Mouse (Mus musculus) left cerebral cortex, adult 9 months (tissue): Measurements from ENCODE around the gene Klk1b4.
"Not testable (repeated sequence)": the region's sequence is repeated elsewhere in the genome, so short reads cannot be mapped to it uniquely, and the experiment has no call there.

Source experiments
- DNase-seq, 2 experiments: peaks; one replicate each; pipeline ENCODE4 v3.0.0; 2022; ENCODE audit warnings: low spot score in 2 of 2

Gene Klk1b4

DNA sequence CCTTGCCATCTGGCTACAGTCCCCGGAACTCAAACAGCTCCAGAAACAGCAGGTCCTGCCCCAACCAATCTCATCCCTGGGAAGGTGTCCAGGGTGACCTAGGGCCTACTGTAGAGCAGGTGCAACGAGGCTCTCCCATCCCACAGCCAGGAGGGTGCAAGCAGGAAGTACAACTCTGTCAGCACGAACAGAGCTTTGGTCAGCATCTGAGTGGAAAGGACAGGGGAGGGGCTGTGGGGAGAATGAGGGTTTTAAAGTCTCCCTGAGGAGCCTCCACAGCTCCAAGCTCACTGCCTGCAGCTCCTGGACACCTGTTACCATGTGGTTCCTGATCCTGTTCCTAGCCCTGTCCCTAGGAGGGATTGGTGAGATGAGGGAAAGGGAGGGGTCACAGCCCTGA, at the start of gene Klk1b4:
TSS of gene Klk1b4 (plus strand) at position 301 of the 400 bp plus-strand sequence.
- DNase-seq: not testable (repeated sequence)

DNA sequence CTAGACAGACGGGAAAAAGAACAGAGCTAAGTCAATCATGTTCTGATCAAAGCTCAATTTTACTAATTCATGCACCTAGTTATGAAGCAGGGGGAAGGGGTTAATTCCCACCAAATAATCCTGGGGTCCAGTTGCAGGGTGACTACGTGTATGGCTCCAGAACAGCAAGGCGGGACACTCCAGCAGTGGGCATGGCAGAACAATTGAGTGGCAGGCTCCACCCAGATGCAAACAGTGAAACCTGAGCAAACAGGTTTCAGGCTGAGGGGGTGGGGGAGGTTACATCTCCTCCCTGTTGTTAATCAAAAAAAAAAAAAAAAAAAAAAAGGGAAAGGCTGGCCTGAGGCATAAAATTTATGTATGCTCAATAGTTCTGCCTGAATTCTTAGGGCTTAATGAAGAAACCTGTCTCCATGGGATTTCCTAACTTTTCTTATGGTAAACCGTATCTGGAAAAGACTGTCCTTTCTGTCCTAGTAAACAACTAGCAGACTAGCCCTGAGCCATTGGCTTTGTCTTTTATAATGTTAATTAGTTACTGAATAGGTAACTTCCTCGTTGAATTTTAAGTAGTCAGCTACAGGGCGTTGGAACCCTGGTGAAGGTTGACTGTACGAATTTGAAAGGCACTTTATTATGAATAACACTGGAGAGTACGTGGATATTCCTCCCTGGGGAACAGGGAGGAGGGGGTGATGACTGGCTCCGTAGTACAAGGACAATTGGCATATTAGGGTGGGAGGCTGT, 27.8 kb upstream of the Klk1b4 start:
- DNase-seq: no peak

GRCm38 (mm10) chr7:44186516-44186915, 20.7 kb upstream of the Klk1b4 start:
- not testable (repeated sequence) for DNase-seq

DNA sequence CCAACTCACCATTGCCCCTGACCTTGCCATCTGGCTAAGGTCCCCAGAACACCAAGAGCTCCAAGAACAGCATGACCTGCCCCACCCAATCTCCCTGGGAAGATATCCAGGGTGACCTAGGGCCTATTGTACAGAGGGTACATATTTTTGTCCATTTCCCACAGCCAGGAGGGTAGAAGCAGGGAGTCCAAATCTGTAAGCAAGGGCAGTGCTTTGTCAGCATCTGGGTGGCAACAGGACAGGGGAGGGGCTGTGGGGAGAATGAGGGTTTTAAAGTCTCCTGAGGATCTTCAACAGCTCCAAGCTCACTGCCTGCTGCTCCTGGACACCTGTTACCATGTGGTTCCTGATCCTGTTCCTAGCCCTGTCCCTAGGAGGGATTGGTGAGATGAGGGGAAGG, 19.3 kb upstream of the Klk1b4 start, which contains the start of gene Klk1b24:
TSS of gene Klk1b24 (plus strand) at position 301 of the 400 bp plus-strand sequence.
- not testable (repeated sequence) for DNase-seq

DNA sequence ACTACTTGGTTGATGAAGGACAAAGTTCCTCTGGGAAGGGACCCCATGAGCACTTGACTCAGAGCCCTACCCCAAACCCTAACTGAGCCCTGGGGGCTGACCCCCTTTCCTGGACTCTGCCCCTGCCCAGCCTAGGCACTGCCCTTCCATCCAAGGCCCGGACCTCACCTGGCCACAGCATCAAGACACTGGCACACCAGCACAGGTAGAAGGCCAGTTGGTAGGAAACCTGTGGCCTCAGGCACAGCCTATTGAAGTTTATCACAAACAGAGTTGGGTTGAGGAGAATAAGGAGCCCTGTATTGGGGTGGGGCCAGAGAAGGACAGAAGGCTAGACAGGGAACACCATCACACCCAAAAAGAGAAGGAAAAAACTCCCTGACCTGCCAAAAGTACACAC, 13.8 kb upstream of the Klk1b4 start:
- DNase-seq: not testable (repeated sequence)

DNA sequence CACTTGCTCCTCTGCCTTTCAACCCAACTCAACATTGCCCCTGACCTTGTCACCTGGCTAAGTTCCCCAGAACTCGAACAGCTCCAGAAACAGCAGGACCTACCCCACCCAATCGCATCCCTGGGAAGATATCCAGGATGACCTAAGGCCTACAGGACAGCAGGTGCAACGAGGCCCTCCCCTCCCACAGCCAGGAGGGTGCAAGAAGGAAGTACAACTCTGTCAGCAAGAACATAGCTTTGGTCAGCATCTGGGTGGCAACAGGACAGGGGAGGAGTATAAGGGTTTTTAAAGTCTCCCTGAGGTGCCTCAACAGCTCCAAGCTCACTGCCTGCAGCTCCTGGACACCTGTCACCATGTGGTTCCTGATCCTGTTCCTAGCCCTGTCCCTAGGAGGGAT, 9.3 kb upstream of the Klk1b4 start, which contains the start of gene Klk1b3:
TSS of gene Klk1b3 (plus strand) at position 301 of the 400 bp plus-strand sequence.
- no peak for DNase-seq

DNA sequence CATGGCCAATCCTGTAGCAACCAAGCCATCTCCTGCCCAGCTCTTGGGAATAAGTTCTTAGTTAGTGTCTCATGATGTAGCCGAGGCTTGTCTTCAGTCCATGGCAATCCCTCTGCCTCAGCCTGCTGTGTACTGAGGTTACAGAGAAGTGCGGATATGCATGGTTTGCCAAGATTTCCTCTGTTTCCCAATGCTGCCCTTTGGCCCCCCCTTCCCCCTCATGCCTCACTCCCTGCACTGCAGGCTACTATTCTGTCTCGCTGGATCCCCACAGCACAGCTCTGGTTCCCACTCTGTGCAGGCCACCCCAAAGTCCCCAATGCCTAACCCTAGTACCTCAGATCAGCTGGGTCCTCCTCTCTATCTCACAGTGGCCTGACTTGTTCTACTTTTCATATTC, 1.1 kb downstream of the Klk1b4 start:
- no peak for DNase-seq

- DNase-seq: no peak
Measured at GRCm38 (mm10) chr7:44215645-44216044, 8.4 kb downstream of the Klk1b4 start, which contains the start of gene Klk1b5. TSS of gene Klk1b5 (plus strand) at chr7:44215945.

GRCm38 (mm10) chr7:44221601-44222000, 14.4 kb downstream of the Klk1b4 start:
- DNase-seq: not testable (repeated sequence)

DNA sequence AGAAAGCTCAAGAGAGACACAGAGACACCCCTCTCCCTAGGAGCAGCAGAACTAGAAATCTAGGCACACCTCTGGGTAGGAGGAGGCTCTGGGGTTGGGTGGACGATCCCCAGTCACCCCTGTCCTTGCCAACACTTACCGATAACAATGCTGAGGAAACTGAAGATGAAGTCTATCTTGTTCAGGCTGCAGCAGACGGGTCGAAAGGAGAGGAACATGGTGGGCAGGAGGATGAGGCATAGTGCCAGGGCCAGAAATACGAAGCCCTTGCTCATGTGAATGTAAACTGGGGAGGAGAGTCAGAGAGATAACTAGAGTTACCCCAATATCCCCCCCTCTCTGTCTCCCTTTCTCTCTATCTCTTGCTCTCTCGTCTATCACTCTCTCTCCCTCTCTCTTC, 15.1 kb downstream of the Klk1b4 start:
- DNase-seq: not testable (repeated sequence)

DNA sequence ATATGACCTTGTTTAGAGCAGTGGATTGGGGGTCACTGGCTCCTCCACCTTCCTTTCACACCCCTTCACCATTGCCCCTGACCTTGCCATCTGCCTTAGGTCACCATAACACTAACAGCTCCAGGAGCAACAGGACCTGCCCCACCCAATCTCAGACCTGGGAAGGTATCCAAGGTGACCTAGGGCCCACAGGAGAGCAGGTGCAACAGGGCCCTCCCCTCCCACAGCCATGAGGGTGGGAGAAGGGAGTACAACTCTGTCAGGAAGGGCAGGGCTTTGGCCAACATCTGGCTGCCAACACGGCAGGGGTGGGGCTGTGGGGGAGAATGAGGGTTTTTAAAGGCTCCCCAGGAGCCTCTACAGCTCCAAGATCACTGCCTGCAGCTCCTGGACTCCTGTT, 17.8 kb downstream of the Klk1b4 start, which contains the start of gene Klk1:
TSS of gene Klk1 (plus strand) at position 285 of the 400 bp plus-strand sequence.
- no peak for DNase-seq

GRCm38 (mm10) chr7:44235909-44236308, 28.7 kb downstream of the Klk1b4 start, which contains the start of gene Gm36864:
TSS of gene Gm36864 (plus strand) at chr7:44236177.
- DNase-seq: no peak

DNA sequence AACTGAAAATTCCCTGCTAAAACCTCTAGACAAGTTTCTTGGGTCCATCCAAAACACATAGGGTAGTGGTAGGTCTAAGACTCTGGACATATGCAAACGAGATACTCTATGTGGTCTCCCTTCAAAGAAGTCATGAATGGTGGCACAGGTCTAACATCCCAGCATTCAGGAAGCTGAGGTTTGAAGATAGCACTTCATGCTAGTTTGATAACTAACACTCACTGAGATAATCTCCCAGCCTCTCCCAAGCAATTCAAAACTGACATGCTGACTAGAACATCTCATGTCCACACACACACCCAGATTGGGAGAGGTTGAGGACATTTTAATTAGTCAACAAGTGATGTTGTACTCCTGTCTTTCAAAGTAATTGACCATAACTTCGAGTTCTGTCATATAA, 32.7 kb downstream of the Klk1b4 start:
- DNase-seq: no peak

DNA sequence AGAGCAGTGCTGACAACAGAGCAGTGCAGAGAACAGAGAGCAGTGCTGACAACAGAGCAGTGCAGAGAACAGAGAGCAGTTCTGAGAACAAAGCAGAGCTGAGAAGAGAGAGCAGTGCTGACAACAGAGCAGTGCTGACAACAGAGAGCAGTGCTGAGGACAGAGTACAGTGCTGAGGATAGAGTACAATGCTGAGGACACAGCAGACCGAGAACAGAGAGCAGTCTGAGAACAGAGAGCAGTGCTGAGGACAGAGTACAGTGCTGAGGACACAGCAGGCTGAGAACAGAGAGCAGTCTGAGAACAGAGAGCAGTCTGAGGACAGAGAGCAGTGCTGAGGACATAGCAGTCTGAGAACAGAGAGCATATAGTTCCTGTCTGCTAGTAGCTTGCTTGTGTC, 33.5 kb downstream of the Klk1b4 start:
- no peak for DNase-seq

DNA sequence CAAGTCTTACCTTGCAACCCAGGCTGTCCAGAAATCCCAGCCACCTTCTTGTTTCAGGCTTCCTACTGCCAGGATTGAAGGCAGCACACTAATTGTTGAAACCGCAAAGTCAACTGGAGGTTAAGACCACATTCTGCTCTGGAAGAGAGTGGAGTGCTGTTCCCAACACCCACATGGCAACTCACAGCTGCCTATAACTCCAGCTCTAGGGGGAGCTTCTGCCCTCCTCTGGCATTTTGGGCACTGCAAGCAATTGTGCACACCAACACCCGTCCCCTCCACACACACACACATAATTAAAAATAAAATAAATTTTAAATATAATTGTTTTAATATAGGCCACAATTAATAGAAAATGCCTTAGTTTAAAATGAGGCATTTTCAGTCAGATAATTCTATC, 33.9 kb downstream of the Klk1b4 start:
- no peak for DNase-seq

DNA sequence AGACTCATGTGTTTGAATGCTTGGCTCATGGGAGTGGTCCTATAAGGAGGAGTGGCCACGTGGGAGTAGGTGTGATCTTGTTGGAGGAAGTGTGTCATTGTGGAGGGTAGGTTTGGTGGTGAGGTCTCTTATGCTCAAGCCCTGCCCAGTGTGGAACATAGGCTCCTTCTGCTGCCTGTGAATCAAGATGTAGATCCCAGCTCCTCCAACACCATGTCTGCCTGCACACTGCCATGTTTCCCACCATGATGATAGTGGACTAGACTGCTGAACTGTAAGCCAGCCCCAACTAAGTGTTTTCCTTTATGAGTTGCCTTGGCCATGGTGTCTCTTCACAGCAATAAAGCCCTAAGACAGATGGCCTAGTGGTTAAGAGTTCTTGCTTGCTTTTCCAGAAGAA, 36.8 kb downstream of the Klk1b4 start:
- DNase-seq: no peak

GRCm38 (mm10) chr7:44246055-44246983, 39.1 kb downstream of the Klk1b4 start, which contains the start of the genes 1700028J19Rik and 2410002F23Rik:
TSS of gene 1700028J19Rik (minus strand) at chr7:44246695.
TSS of gene 2410002F23Rik (plus strand) at chr7:44246722.
- peak; percentile 79 to 93 for DNase-seq

DNA sequence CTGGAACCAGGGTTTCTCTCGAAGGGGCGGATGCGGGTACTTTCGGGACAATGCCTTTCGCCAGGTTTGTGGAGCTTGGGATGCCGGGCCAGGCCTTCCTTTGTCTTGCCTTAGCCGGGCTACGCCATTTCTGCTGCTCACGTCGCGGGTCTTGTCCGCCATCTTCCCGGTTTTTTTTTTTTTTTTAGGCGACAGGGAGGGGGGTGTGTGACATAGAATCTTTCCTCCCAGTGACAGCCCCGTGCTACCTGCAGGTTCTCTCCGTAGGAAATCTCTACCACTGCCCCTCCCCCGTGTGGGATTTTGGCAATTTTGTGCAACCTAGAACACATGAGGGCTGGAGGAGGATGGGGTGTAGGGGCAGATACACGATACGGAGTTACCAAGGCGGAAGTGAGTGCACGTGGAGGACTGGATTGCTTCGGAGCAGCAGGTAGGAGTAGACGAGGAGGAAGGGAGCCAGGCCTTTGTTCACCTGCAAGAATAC, 39.8 kb downstream of the Klk1b4 start:
- peak in 1 of 2 experiments; percentile 59 for DNase-seq

DNA sequence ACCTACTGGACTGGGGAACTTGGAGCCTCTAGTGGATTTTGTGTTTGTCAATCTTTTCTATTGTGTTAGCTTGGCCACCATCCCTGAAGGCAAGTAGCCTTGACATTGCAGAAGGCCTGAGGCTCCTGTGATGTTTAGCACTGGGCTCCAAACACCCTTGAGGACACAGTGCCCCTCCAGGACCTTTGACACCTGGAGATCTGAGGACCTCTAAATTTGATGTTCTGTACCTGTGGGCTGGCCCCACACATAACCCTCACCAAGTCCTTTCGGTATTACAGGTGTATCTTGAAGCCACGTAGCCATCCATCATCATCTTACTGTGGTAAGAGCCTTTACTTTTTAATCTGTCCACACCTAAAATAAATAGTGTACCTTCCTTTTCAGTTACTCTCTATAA, 40.7 kb downstream of the Klk1b4 start:
- no peak for DNase-seq

- DNase-seq: no peak
Measured at GRCm38 (mm10) chr7:44249248-44249647, 42.0 kb downstream of the Klk1b4 start.

GRCm38 (mm10) chr7:44250732-44251275, 43.6 kb downstream of the Klk1b4 start:
- not testable (repeated sequence) for DNase-seq
